Mouse (Mus musculus): ENCODE measurements around the gene Cdkn2b. TPM values are rescaled to one million over a fixed set of nuclear protein-coding genes. Genes with fewer than 3 reads are reported as not detected.

The Cdkn2b gene
- polyA plus RNA-seq, 1 experiment from 2014 or later, result 23.1 TPM

GRCm38 (mm10) chr4:89285688-89286087 lies 25.2 kb downstream of the Cdkn2b start:
- H3K9me3 ChIP-seq, result no peaks in the 10 kb centered on the region
- ATAC-seq, result no peak

GRCm38 (mm10) chr4:89282661-89283060 lies 28.2 kb downstream of the Cdkn2b start:
- H3K27ac ChIP-seq, result no peak overlapping the region
- no peak for ATAC-seq
- H3K4me1 ChIP-seq (replicated peaks), result no peaks in the 10 kb centered on the region; the same call in 1 of the 2 replicates
- no peak overlapping the region for H3K9ac ChIP-seq
- no peak overlapping the region for H3K4me2 ChIP-seq (replicated peaks)
- no peaks in the 10 kb centered on the region for H3K9me3 ChIP-seq
- no peaks in the 10 kb centered on the region for H3K36me3 ChIP-seq
- H3K4me3 ChIP-seq (replicated peaks), result no peak overlapping the region
- H3K27me3 ChIP-seq (replicated peaks), result peaks cover 53% of the 10 kb centered on the region
- WGBS, result 1% methylated on average over 12 of the region's 12 CpGs

More at GRCm38 (mm10) chr4:89285688-89286087, 25.2 kb downstream of the Cdkn2b start:
- WGBS, result 38% methylated on average over 7 of the region's 7 CpGs
- peaks cover 54% of the 10 kb centered on the region for H3K27me3 ChIP-seq (replicated peaks)
- no peak overlapping the region for H3K4me3 ChIP-seq (replicated peaks)
- H3K9ac ChIP-seq, result no peak overlapping the region
- H3K27ac ChIP-seq, result no peak overlapping the region
- H3K36me3 ChIP-seq, result no peaks in the 10 kb centered on the region
- H3K4me1 ChIP-seq (replicated peaks), result no peaks in the 10 kb centered on the region; the same call in 1 of the 2 replicates
- H3K4me2 ChIP-seq (replicated peaks), result no peak overlapping the region

- Histone ChIP-seq H3K4me1 (replicated peaks) (no peaks in the 10 kb centered on the region; the same call in 1 of the 2 replicates), H3K27me3 (replicated peaks) (peaks cover 56% of the 10 kb centered on the region), H3K4me2 (replicated peaks) (peak overlapping the region; percentile 28; the same call in 1 of the 2 replicates), H3K36me3 (no peaks in the 10 kb centered on the region), H3K4me3 (replicated peaks) (0 out of 2 replicates have a peak overlapping the region, but pooled peaks have one; percentile 4), H3K9me3 (no peaks in the 10 kb centered on the region), H3K9ac (no peak overlapping the region), H3K27ac (no peak overlapping the region)
- peak; percentile 65 for ATAC-seq
- under 1% methylated on average over 25 of the region's 25 CpGs for WGBS
Measured at GRCm38 (mm10) chr4:89282036-89282566, 28.7 kb downstream of the Cdkn2b start.

- Histone ChIP-seq H3K4me3 (replicated peaks) (no peak overlapping the region), H3K4me1 (replicated peaks) (no peaks in the 10 kb centered on the region; the same call in 1 of the 2 replicates), H3K9ac (no peak overlapping the region), H3K4me2 (replicated peaks) (no peak overlapping the region), H3K36me3 (no peaks in the 10 kb centered on the region), H3K27me3 (replicated peaks) (peaks cover 60% of the 10 kb centered on the region), H3K9me3 (no peaks in the 10 kb centered on the region), H3K27ac (no peak overlapping the region)
- WGBS, result 2% methylated on average over 7 of the region's 7 CpGs
- no peak for ATAC-seq
Measured at GRCm38 (mm10) chr4:89281236-89281635, 29.6 kb downstream of the Cdkn2b start.

GRCm38 (mm10) chr4:89279641-89280040 lies 31.2 kb downstream of the Cdkn2b start:
- no peak overlapping the region for H3K4me3 ChIP-seq (replicated peaks)
- peaks cover 68% of the 10 kb centered on the region for H3K27me3 ChIP-seq (replicated peaks)
- H3K9ac ChIP-seq, result no peak overlapping the region
- no peak overlapping the region for H3K27ac ChIP-seq
- no peaks in the 10 kb centered on the region; the same call in 1 of the 2 replicates for H3K4me1 ChIP-seq (replicated peaks)
- no peaks in the 10 kb centered on the region for H3K36me3 ChIP-seq
- WGBS, result 2% methylated on average over 2 of the region's 2 CpGs
- no peak for ATAC-seq
- H3K9me3 ChIP-seq, result no peaks in the 10 kb centered on the region
- H3K4me2 ChIP-seq (replicated peaks), result no peak overlapping the region

GRCm38 (mm10) chr4:89277381-89277940 lies 33.4 kb downstream of the Cdkn2b start:
- Histone ChIP-seq H3K27ac (no peak overlapping the region), H3K27me3 (replicated peaks) (peaks cover 75% of the 10 kb centered on the region), H3K4me3 (replicated peaks) (no peak overlapping the region), H3K9me3 (no peaks in the 10 kb centered on the region), H3K36me3 (no peaks in the 10 kb centered on the region), H3K4me1 (replicated peaks) (no peaks in the 10 kb centered on the region; the same call in 1 of the 2 replicates), H3K4me2 (replicated peaks) (no peak overlapping the region), H3K9ac (no peak overlapping the region)
- no peak for ATAC-seq
- WGBS, result 6% methylated on average over 5 of the region's 5 CpGs

GRCm38 (mm10) chr4:89276669-89277219 lies 34.1 kb downstream of the Cdkn2b start:
- H3K4me1 ChIP-seq (replicated peaks), result no peaks in the 10 kb centered on the region
- H3K9ac ChIP-seq, result no peak overlapping the region

GRCm38 (mm10) chr4:89275811-89276584 lies 34.8 kb downstream of the Cdkn2b start:
- H3K9ac ChIP-seq, result no peak overlapping the region
- H3K27me3 ChIP-seq (replicated peaks), result peaks cover 78% of the 10 kb centered on the region
- no peaks in the 10 kb centered on the region for H3K4me1 ChIP-seq (replicated peaks)
- no peaks in the 10 kb centered on the region for H3K36me3 ChIP-seq
- H3K9me3 ChIP-seq, result no peaks in the 10 kb centered on the region
- no peak overlapping the region for H3K4me3 ChIP-seq (replicated peaks)
- 2% methylated on average over 25 of the region's 25 CpGs for WGBS
- no peak for ATAC-seq
- no peak overlapping the region for H3K4me2 ChIP-seq (replicated peaks)
- H3K27ac ChIP-seq, result no peak overlapping the region

More at GRCm38 (mm10) chr4:89276669-89277219, 34.1 kb downstream of the Cdkn2b start:
- no peak overlapping the region for H3K27ac ChIP-seq
- 1% methylated on average over 37 of the region's 37 CpGs for WGBS
- peaks cover 75% of the 10 kb centered on the region for H3K27me3 ChIP-seq (replicated peaks)
- H3K4me3 ChIP-seq (replicated peaks), result no peak overlapping the region
- no peaks in the 10 kb centered on the region for H3K9me3 ChIP-seq
- H3K4me2 ChIP-seq (replicated peaks), result no peak overlapping the region
- ATAC-seq, result no peak
- no peaks in the 10 kb centered on the region for H3K36me3 ChIP-seq

GRCm38 (mm10) chr4:89274829-89275548 lies 35.9 kb downstream of the Cdkn2b start:
- Histone ChIP-seq H3K36me3 (no peaks in the 10 kb centered on the region), H3K4me2 (replicated peaks) (no peak overlapping the region), H3K27me3 (replicated peaks) (peaks cover 88% of the 10 kb centered on the region), H3K27ac (no peak overlapping the region), H3K9ac (no peak overlapping the region), H3K9me3 (no peaks in the 10 kb centered on the region), H3K4me3 (replicated peaks) (no peak overlapping the region), H3K4me1 (replicated peaks) (no peaks in the 10 kb centered on the region)
- 2% methylated on average over 24 of the region's 24 CpGs for WGBS
- ATAC-seq, result no peak

- H3K4me1 ChIP-seq (replicated peaks), result no peaks in the 10 kb centered on the region
- no peak overlapping the region for H3K4me3 ChIP-seq (replicated peaks)
- H3K9me3 ChIP-seq, result no peaks in the 10 kb centered on the region
- peaks cover 79% of the 10 kb centered on the region for H3K27me3 ChIP-seq (replicated peaks)
- WGBS, result 1% methylated on average over 14 of the region's 14 CpGs
- H3K36me3 ChIP-seq, result no peaks in the 10 kb centered on the region
- H3K9ac ChIP-seq, result no peak overlapping the region
- H3K27ac ChIP-seq, result no peak overlapping the region
- no peak for ATAC-seq
- H3K4me2 ChIP-seq (replicated peaks), result no peak overlapping the region
Measured at GRCm38 (mm10) chr4:89274006-89274405, 36.8 kb downstream of the Cdkn2b start.

GRCm38 (mm10) chr4:89273585-89273984 lies 37.3 kb downstream of the Cdkn2b start:
- 0% methylated on average over 9 of the region's 9 CpGs for WGBS
- Histone ChIP-seq H3K27me3 (replicated peaks) (peaks cover 74% of the 10 kb centered on the region), H3K9ac (no peak overlapping the region), H3K9me3 (no peaks in the 10 kb centered on the region), H3K27ac (no peak overlapping the region), H3K4me3 (replicated peaks) (no peak overlapping the region), H3K4me2 (replicated peaks) (no peak overlapping the region), H3K36me3 (no peaks in the 10 kb centered on the region), H3K4me1 (replicated peaks) (no peaks in the 10 kb centered on the region)
- peak; percentile 32; the same call in 1 of the 2 replicates for ATAC-seq

Measured in intestine, embryonic 15.5 days (tissue).